Mouse (Mus musculus) T-helper 1 cell (primary cell): Measurements from ENCODE around the gene Shisa3.

Experiments used
- in situ Hi-C: fragments of 300-600 bp; cut with MboI, MseI; formaldehyde crosslinking; loops from one replicate; pipeline ENCODE4 v1.15.1; 2025; ENCODE audit warnings: high pct_unique_total_duplicates

Shisa3 gene

DNA sequence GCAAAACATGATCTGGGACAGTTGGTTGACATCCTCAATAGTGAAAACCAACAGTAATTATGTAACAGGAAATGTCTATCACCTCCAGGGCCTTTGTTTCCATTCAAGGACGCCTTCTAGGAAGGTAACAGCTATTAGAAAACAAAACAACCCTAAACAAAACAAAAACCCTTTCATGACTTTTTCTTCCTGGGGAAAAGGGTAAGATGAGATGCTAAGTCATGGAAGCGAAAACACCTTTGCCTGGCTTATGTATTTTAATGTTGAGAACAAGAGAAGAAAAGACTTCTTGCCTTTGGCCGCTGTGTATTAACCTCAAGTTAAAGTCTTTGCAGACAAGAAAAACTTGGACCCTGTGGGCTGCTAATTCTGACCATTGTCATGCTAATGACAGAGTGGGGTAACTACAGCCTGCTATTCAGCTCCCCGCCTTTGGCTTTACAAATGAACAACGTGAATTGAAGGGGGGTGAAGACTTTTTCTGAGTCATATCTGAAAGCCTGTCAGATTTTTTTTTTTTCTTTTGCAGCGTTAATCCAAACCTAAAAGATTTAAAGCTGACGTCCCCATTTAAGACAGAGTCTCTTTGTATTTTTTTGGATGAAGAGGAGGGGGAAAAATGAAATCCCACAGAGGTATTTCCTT lies 25.6 kb downstream of the Shisa3 start:
- in situ Hi-C loops, result no loop called here

- in situ Hi-C loops, result no loop called here
Observed at GRCm38 (mm10) chr5:67633831-67634268, 26.2 kb downstream of the Shisa3 start.

DNA sequence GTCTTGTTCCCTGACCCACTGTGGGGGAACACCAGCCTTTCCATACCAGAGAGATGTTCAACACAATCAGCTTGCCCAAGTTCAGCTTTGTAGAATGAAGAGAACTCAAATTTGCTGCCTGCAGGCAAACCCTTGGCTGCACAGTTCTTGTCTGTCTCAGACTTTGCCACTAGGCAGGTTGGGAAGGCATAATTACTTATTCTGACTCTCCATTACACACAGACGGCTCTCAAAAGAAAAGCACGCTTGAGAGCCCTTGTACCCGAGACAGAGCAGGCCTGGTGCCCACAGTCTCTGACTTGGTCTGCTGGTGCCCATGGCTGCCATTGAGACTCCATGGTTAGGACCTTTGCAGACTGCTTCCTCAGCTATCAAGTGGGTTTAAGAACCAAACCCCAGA lies 26.7 kb downstream of the Shisa3 start:
- in situ Hi-C loops, result no loop called here

DNA sequence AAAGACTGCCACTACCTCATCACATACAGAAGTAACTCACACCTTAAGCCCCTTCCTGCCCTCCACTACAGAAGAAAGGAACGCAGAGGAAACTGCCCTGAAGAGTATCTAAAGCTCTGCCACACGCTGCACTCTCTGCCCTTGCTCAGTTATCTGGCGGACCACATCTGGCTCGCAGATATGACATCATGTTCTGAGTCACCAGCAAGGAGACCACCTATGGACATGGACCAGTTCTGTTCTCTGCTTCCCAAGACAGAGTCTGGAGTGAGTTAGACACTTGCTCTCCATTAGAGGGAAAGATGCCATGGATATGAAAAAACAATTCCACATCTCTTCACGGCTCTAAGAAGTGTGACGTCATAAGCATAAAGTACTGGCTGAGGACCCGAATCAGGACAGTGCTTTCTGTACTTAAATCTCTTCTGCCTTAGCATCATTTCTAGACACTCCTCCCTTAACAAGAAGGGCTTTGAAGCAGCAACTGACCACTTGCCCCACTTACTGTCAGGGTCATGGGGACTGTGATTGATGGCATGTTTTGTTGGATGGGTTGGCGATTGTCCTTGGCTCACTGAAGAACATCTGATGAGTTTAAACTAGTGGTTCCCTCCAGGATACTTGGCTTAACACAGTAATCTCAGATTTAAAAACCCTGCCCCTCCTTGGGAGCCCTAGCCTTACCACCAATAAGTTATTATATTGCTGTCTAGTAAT lies 33.1 kb downstream of the Shisa3 start:
- in situ Hi-C loops, result no loop called here

- in situ Hi-C loops, result no loop called here
Observed at GRCm38 (mm10) chr5:67641406-67642120, 33.9 kb downstream of the Shisa3 start.

GRCm38 (mm10) chr5:67643537-67644255 lies 36.0 kb downstream of the Shisa3 start:
- in situ Hi-C loops, result no loop called here

- in situ Hi-C loops, result no loop called here
Observed at GRCm38 (mm10) chr5:67646756-67647529, 39.3 kb downstream of the Shisa3 start.

GRCm38 (mm10) chr5:67647568-67647967 lies 39.9 kb downstream of the Shisa3 start:
- in situ Hi-C loops, result no loop called here

GRCm38 (mm10) chr5:67649156-67649555 lies 41.5 kb downstream of the Shisa3 start:
- in situ Hi-C loops, result no loop called here

DNA sequence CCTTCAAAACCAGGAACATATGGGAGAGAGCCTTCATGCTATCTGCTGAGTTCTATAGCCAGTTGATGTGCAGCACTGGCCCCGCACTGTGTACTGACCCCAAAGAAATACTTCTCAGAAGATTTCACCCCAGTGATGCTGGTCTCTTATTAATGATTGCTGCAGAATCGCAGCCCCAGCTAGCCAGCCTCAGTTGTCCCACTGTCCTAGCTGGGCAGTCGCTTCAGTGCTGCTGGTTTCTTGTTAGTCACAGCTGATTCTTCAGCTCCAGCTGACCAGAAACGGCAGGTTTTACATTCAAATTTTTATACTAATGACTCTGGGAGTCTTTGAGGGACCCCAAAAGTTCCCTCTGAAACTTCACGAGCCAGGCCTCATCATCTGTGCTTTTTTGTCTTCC lies 42.3 kb downstream of the Shisa3 start:
- in situ Hi-C loops, result no loop called here

DNA sequence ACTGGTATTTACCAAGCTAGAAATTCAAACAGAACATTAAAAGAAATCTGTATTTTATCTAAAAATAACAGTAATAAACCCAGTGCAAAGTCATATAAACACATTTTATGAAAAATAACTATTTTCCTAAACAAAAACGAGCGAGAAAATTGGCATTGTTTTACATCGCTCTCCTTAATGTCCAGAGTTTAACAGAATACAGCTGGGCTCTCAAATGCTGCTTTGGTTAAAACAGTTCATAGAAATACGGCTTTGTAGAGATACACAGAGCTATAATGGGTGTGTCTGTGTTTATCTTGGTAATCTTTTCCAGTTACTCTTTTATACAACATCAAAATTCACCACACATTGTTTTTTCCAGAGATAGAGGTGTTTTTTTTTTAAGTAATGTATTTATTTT lies 44.8 kb downstream of the Shisa3 start:
- in situ Hi-C loops, result no loop called here

GRCm38 (mm10) chr5:67653543-67653942 lies 45.9 kb downstream of the Shisa3 start:
- in situ Hi-C loops, result no loop called here

- in situ Hi-C loops, result no loop called here
Observed at GRCm38 (mm10) chr5:67654572-67654971, 46.9 kb downstream of the Shisa3 start.

GRCm38 (mm10) chr5:67655696-67656519 lies 48.2 kb downstream of the Shisa3 start:
- in situ Hi-C loops, result no loop called here

DNA sequence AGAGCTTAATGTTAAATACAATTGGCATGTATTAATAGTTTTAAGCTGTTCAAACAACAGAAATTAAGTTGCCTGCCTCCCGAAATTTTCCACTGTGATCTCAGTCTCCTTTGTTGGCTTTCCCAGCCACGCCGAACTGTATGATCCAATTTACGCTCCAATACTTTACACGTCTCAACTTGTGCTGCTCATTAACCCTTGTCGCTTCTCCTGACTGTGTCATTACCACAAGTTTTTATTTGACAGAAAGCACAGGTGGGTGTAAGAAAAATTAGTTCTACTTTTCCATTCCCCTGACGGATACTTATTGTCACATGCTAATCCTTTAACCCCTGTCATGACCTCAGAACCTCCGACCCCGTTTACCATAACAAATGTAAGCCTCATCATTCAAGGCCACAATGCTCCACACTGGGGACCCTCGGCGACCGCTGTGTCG lies 49.2 kb downstream of the Shisa3 start:
- in situ Hi-C loops, result no loop called here

- in situ Hi-C loops, result no loop called here
Observed at GRCm38 (mm10) chr5:67659864-67660263, 52.2 kb downstream of the Shisa3 start.

DNA sequence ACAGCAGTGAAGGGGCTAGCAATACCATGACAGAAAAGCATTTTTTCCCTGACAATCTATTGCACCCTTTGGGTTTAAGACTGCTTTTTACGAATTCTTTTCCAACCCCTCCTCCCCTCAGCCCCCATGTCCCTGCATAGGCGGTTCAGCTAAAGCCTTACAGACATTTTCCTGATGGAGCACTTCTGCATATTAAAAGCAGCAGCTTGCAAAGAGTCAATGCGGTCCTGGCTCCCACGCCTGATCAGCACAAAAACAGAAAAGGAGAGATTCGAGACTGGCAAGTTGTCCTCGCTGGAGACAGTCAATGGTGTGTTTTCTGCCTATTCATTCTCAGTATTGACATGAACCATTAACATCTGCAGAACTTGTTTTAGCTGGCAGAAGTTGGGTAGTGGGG lies 55.0 kb downstream of the Shisa3 start:
- in situ Hi-C loops, result no loop called here

DNA sequence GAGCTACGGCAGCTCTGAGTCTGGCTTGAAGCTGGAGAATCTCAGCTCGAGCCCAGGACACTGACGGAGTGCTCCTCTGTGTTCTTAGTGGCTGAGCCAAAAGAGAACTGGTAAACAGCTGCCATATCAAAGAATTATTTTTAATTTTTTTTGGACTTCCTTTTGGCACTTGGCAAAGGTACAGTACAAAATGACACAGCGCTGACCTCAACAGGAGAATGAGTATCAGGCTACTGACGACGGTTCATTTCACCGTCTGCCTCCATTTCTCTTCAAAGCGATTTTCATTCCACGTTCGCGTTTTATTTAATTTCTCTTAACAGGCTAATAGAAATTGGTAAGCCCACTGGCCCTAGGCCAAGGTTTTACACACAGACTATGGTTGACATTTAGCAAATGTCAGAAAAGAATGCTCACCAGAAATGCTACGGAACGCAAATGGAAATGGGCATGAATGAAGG lies 61.8 kb downstream of the Shisa3 start:
- in situ Hi-C loops, result no loop called here

- in situ Hi-C loops, result no loop called here
Observed at GRCm38 (mm10) chr5:67670158-67670557, 62.5 kb downstream of the Shisa3 start.

GRCm38 (mm10) chr5:67673008-67673407 lies 65.3 kb downstream of the Shisa3 start:
- in situ Hi-C loops, result no loop called here
